Mouse (Mus musculus): ENCODE measurements around the gene Arel1. TPM values are rescaled to one million over a fixed set of nuclear protein-coding genes. Genes with fewer than 3 reads are reported as not detected.

The Arel1 gene
- polyA plus RNA-seq, 1 experiment from 2014 or later: 21.1 TPM

DNA sequence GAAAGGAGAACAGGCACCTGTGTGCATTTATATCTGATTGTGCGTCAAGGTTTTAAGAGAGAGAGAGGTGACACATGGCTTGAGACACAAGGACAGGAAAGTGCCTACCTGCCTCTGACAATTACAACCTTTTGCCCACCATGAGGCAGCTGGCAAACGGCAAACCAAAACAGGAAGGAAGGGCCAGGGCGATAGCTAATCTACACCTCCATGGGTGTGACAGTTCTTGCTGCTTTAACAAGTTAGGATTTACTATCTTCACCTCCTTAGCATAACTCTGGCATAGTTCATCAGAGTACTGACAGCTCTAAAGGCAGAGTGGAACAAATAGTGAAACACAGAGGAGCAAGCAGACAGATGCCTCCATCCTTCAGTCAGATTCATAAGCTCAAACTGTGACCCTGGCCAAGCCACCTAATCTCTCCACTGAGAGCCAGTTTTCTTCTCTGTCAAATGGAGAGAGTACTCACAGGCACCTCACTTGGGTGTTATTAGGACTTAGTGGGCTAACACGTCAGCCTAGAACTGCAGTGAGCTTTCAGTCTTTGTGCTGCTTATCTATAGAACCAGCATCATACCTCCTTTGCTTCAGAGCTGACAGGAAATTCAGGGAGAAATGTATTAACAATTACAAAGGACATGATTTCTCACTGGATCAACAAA lies 26.4 kb downstream of the Arel1 start:
- Histone ChIP-seq H3K4me2 (ENCODE audit: low read depth, low read length) (no peak overlapping the region), H3K27me3 (ENCODE audit: control insufficient read depth, insufficient read depth, low read length) (no peaks in the 10 kb centered on the region), H3K36me3 (replicated peaks; ENCODE audit: control insufficient read depth, insufficient read depth, low read depth, low read length) (no peaks in the 10 kb centered on the region), H3K4me3 (ENCODE audit: low read depth, low read length) (no peak overlapping the region), H3K9ac (replicated peaks; ENCODE audit: low read length) (no peak overlapping the region), H3K9me3 (replicated peaks; ENCODE audit: control insufficient read depth, low read length) (no peaks in the 10 kb centered on the region), H3K27ac (replicated peaks; ENCODE audit: low read depth, low read length) (no peak overlapping the region), H3K4me1 (ENCODE audit: control insufficient read depth, insufficient read depth, low read length) (no peaks in the 10 kb centered on the region)
- WGBS: 85% methylated on average over 4 of the region's 4 CpGs
- DNase-seq (ENCODE audit: low spot score) (no peak), ATAC-seq (replicated peaks; ENCODE audit: insufficient number of reproducible peaks, low FRiP score, low TSS enrichment, low read depth) (no peak)

DNA sequence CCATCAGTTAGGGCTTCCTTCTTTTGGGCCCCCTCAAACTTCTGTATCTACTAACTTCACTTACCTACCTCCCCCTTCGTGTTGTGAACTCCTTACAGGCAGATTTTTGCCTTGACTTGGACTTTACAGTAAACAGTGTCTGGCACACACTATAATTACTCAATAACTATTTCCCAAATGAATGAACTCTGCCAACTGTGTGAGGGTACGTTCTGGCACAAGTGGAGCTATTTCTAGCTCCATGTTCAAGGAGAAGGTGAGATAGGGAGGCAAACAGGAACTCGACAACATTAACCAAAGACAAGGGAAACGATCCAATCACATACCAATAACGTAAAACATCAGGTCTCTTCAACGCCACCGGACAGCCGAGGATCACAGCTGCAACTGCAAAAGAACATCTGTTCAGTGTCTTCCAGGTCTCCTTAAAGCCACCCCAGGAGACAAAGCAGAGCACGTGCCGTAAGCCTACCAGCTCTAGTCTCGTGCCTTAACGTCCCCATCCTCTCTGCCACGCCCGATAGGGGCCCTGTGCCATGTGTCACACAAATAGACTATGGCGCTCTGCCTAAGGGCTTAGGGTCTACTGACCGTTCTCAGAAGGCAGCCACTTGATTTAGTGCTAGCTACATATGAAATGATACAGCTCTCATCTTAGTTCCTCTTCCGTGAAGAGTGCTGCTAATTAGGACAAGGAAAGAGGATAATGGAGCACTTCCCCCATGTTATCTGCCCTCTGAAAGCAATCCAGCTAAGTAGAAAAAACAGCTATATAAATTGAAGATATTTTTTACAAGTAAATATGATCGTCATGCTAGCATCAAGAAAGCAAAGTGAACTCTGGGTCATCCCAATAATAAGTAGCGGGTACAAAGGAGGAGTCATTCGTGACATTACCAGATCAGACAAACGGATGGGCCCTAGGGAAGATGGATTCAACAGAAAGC lies 27.4 kb downstream of the Arel1 start:
- H3K36me3 ChIP-seq (replicated peaks; ENCODE audit: control insufficient read depth, insufficient read depth, low read depth, low read length): no peaks in the 10 kb centered on the region
- ATAC-seq (replicated peaks; ENCODE audit: insufficient number of reproducible peaks, low FRiP score, low TSS enrichment, low read depth): no peak
- WGBS: 89% methylated on average over 21 of the region's 21 CpGs

DNA sequence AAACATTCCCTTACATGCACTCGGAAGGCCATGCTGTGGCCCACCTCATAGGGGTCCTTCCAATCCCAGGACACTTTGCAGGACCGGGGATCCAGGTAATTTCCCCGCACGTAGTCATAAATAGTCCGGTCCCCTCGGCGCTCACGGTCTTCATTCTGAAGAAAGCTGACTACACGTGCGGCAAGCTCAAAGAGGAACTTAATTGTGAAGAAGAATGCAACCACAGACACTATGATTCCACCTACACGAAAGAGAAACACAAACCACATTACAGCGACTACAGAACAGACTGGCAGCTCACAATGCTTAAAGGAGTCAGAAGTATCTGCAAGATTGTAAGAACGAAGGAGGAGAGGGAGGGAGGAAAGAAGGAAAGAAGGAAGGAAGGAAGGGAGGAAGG lies 29.0 kb downstream of the Arel1 start:
- Histone ChIP-seq H3K36me3 (replicated peaks; ENCODE audit: control insufficient read depth, insufficient read depth, low read depth, low read length) (no peaks in the 10 kb centered on the region), H3K27ac (replicated peaks; ENCODE audit: low read depth, low read length) (no peak overlapping the region), H3K4me3 (ENCODE audit: low read depth, low read length) (no peak overlapping the region), H3K4me1 (ENCODE audit: control insufficient read depth, insufficient read depth, low read length) (no peaks in the 10 kb centered on the region), H3K27me3 (ENCODE audit: control insufficient read depth, insufficient read depth, low read length) (no peaks in the 10 kb centered on the region), H3K9ac (replicated peaks; ENCODE audit: low read length) (no peak overlapping the region), H3K9me3 (replicated peaks; ENCODE audit: control insufficient read depth, low read length) (no peaks in the 10 kb centered on the region), H3K4me2 (ENCODE audit: low read depth, low read length) (no peak overlapping the region)
- DNase-seq (ENCODE audit: low spot score) (no peak), ATAC-seq (replicated peaks; ENCODE audit: insufficient number of reproducible peaks, low FRiP score, low TSS enrichment, low read depth) (no peak)
- WGBS: 92% methylated on average over 13 of the region's 13 CpGs

More for the DNA sequence above, 27.4 kb downstream of the Arel1 start:
- Histone ChIP-seq H3K4me1 (ENCODE audit: control insufficient read depth, insufficient read depth, low read length) (no peaks in the 10 kb centered on the region), H3K9me3 (replicated peaks; ENCODE audit: control insufficient read depth, low read length) (no peaks in the 10 kb centered on the region), H3K27me3 (ENCODE audit: control insufficient read depth, insufficient read depth, low read length) (no peaks in the 10 kb centered on the region), H3K9ac (replicated peaks; ENCODE audit: low read length) (no peak overlapping the region), H3K4me3 (ENCODE audit: low read depth, low read length) (no peak overlapping the region), H3K4me2 (ENCODE audit: low read depth, low read length) (no peak overlapping the region), H3K27ac (replicated peaks; ENCODE audit: low read depth, low read length) (no peak overlapping the region)
- no peak for DNase-seq (ENCODE audit: low spot score)

DNA sequence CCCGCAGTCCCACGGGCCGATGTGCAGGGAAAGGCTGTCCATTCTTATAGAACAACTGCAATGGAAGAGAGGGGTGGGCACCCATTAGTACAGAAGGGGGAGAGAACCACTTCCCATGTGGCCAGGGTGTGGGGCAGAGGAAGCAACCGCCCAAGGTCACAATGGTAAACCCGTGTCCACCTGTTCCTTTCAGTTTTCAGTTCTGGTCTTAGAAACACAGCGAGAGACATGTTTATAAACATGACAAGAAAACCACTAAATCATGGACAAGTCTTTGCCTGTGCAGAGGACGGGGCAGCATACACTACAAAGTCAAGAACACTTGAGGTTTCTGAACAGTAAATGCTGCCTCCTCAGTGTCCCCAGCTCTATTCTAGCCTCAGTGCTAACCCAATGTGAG lies 30.4 kb downstream of the Arel1 start:
- ATAC-seq (replicated peaks; ENCODE audit: insufficient number of reproducible peaks, low FRiP score, low TSS enrichment, low read depth) (no peak), DNase-seq (ENCODE audit: low spot score) (no peak)
- H3K4me2 ChIP-seq (ENCODE audit: low read depth, low read length): no peak overlapping the region
- no peak overlapping the region for H3K4me3 ChIP-seq (ENCODE audit: low read depth, low read length)
- H3K27ac ChIP-seq (replicated peaks; ENCODE audit: low read depth, low read length): no peak overlapping the region
- no peak overlapping the region for H3K9ac ChIP-seq (replicated peaks; ENCODE audit: low read length)
- WGBS: 92% methylated on average over 7 of the region's 7 CpGs
- H3K4me1 ChIP-seq (ENCODE audit: control insufficient read depth, insufficient read depth, low read length): no peaks in the 10 kb centered on the region
- no peaks in the 10 kb centered on the region for H3K9me3 ChIP-seq (replicated peaks; ENCODE audit: control insufficient read depth, low read length)
- H3K27me3 ChIP-seq (ENCODE audit: control insufficient read depth, insufficient read depth, low read length): no peaks in the 10 kb centered on the region
- no peaks in the 10 kb centered on the region for H3K36me3 ChIP-seq (replicated peaks; ENCODE audit: control insufficient read depth, insufficient read depth, low read depth, low read length)

DNA sequence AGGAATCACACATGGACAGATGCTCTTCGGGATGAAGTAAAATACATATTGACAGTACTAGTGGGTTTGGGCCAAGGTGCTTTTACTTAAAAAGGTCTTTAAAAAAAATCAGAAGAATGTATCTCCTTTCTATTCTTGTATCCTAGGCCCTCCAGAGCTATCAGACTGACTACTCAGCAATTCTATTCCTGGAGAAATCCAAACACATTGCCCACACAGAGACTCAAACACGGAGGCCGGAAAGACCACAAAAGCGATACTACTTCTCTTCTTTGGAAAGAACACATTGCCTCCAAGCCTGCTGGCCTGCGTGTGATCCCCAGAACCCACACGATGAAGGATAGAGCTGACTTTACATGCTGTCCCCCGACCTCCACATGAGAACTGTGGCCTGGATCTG lies 31.6 kb downstream of the Arel1 start:
- ATAC-seq (replicated peaks; ENCODE audit: insufficient number of reproducible peaks, low FRiP score, low TSS enrichment, low read depth) (no peak), DNase-seq (ENCODE audit: low spot score) (no peak)
- Histone ChIP-seq H3K27ac (replicated peaks; ENCODE audit: low read depth, low read length) (no peak overlapping the region), H3K9me3 (replicated peaks; ENCODE audit: control insufficient read depth, low read length) (no peaks in the 10 kb centered on the region), H3K4me1 (ENCODE audit: control insufficient read depth, insufficient read depth, low read length) (no peaks in the 10 kb centered on the region), H3K4me2 (ENCODE audit: low read depth, low read length) (no peak overlapping the region), H3K27me3 (ENCODE audit: control insufficient read depth, insufficient read depth, low read length) (no peaks in the 10 kb centered on the region), H3K4me3 (ENCODE audit: low read depth, low read length) (no peak overlapping the region), H3K9ac (replicated peaks; ENCODE audit: low read length) (no peak overlapping the region), H3K36me3 (replicated peaks; ENCODE audit: control insufficient read depth, insufficient read depth, low read depth, low read length) (no peaks in the 10 kb centered on the region)
- WGBS: 94% methylated on average over 7 of the region's 7 CpGs

DNA sequence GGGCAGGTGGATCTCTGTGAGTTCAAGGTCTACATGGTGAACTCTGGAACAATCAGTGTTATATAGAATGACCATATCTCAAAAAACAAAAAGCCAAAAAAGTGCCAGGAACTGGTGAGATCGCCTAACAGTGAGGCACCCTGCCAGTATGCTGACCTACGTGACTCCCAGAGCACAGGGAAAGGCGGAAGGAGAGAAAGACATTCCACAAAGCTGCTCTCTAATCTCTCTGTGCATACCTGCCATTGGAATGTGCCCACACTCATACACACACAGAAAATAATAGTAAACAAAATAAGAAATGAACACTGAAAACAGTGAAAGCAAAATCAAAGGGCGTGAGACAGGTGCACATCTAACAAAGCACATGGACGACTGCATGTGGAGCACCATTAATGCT lies 35.4 kb downstream of the Arel1 start:
- no peak overlapping the region for H3K27ac ChIP-seq (replicated peaks; ENCODE audit: low read depth, low read length)
- no peaks in the 10 kb centered on the region for H3K9me3 ChIP-seq (replicated peaks; ENCODE audit: control insufficient read depth, low read length)
- H3K36me3 ChIP-seq (replicated peaks; ENCODE audit: control insufficient read depth, insufficient read depth, low read depth, low read length): no peaks in the 10 kb centered on the region
- no peaks in the 10 kb centered on the region for H3K27me3 ChIP-seq (ENCODE audit: control insufficient read depth, insufficient read depth, low read length)
- no peak overlapping the region for H3K4me3 ChIP-seq (ENCODE audit: low read depth, low read length)
- no peak overlapping the region for H3K4me2 ChIP-seq (ENCODE audit: low read depth, low read length)
- ATAC-seq (replicated peaks; ENCODE audit: insufficient number of reproducible peaks, low FRiP score, low TSS enrichment, low read depth): no peak
- WGBS: 87% methylated on average over 5 of the region's 5 CpGs
- DNase-seq (ENCODE audit: low spot score): no peak
- H3K4me1 ChIP-seq (ENCODE audit: control insufficient read depth, insufficient read depth, low read length): no peaks in the 10 kb centered on the region
- no peak overlapping the region for H3K9ac ChIP-seq (replicated peaks; ENCODE audit: low read length)

DNA sequence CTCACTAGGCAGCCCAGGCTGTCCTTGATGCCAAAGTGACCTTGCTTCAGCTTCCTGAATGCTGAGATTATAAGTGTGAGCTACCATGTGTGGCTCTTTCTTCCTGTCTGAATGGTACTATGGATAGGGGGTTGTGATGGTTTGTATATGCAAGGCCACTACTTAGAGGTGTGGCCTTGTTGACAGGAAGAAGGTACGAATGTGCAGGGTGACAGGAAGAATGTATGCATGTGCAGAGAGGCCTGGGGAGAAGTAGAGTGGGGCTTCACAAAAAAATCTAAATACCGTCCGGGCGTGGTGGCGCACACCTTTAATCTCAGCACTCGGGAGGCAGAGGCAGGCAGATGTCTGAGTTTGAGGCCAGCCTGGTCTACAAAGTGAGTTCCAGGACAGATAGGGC lies 38.5 kb downstream of the Arel1 start:
- H3K9me3 ChIP-seq (replicated peaks; ENCODE audit: control insufficient read depth, low read length): no peaks in the 10 kb centered on the region
- no peak overlapping the region for H3K27ac ChIP-seq (replicated peaks; ENCODE audit: low read depth, low read length)
- no peak for ATAC-seq (replicated peaks; ENCODE audit: insufficient number of reproducible peaks, low FRiP score, low TSS enrichment, low read depth)
- H3K4me1 ChIP-seq (ENCODE audit: control insufficient read depth, insufficient read depth, low read length): no peaks in the 10 kb centered on the region
- no peak overlapping the region for H3K4me2 ChIP-seq (ENCODE audit: low read depth, low read length)
- 93% methylated on average over 6 of the region's 6 CpGs for WGBS
- H3K4me3 ChIP-seq (ENCODE audit: low read depth, low read length): no peak overlapping the region
- H3K36me3 ChIP-seq (replicated peaks; ENCODE audit: control insufficient read depth, insufficient read depth, low read depth, low read length): no peaks in the 10 kb centered on the region; the same call in 1 of the 2 replicates
- no peaks in the 10 kb centered on the region for H3K27me3 ChIP-seq (ENCODE audit: control insufficient read depth, insufficient read depth, low read length)
- DNase-seq (ENCODE audit: low spot score): no peak
- H3K9ac ChIP-seq (replicated peaks; ENCODE audit: low read length): no peak overlapping the region

DNA sequence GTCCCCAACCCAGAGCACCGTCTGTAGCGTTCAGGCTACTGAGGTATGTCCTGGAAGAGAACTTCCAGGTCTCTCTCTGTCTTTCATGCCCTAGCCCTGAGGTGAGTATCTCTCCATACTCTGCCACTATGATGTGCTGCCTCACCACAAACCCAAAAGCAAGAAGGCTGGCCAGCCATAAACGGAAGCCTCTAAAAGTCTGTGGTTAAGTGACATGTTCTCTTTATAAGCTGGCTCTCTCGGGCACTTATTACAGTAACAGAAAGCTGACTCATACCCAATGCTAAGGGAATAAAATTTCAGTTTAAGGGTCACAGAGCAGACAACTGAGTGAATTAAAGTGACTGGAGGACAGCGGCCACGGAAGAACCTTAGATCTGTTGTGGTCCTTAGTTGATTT lies 44.2 kb downstream of the Arel1 start:
- H3K4me2 ChIP-seq (ENCODE audit: low read depth, low read length): no peak overlapping the region
- H3K4me1 ChIP-seq (ENCODE audit: control insufficient read depth, insufficient read depth, low read length): no peaks in the 10 kb centered on the region
- no peaks in the 10 kb centered on the region for H3K9me3 ChIP-seq (replicated peaks; ENCODE audit: control insufficient read depth, low read length)
- H3K36me3 ChIP-seq (replicated peaks; ENCODE audit: control insufficient read depth, insufficient read depth, low read depth, low read length): no peaks in the 10 kb centered on the region; the same call in 1 of the 2 replicates
- no peak overlapping the region for H3K27ac ChIP-seq (replicated peaks; ENCODE audit: low read depth, low read length)
- WGBS: 93% methylated on average over 6 of the region's 6 CpGs
- DNase-seq (ENCODE audit: low spot score) (no peak), ATAC-seq (replicated peaks; ENCODE audit: insufficient number of reproducible peaks, low FRiP score, low TSS enrichment, low read depth) (no peak)
- H3K9ac ChIP-seq (replicated peaks; ENCODE audit: low read length): no peak overlapping the region
- no peaks in the 10 kb centered on the region for H3K27me3 ChIP-seq (ENCODE audit: control insufficient read depth, insufficient read depth, low read length)
- H3K4me3 ChIP-seq (ENCODE audit: low read depth, low read length): no peak overlapping the region

All from embryonic facial prominence, embryonic 11.5 days (tissue).